Mouse (Mus musculus): ENCODE results near the gene Cwc27. TPM values are rescaled to one million over a fixed set of nuclear protein-coding genes. Genes with fewer than 3 reads are reported as not detected.
A peak's percentile ranks its signal among the peaks of the same experiment; 100 is the strongest.

Cwc27 gene
- polyA plus RNA-seq, 1 experiment from 2014 or later, result 7.0 TPM

GRCm38 (mm10) chr13:104742866-104743265, 74.1 kb downstream of the Cwc27 start:
- no peak for ATAC-seq (ENCODE audit: low read depth)
- WGBS (ENCODE audit: insufficient replicate concordance), result 83% methylated on average over 4 of the region's 4 CpGs
- H3K9me3 ChIP-seq (replicated peaks; ENCODE audit: control insufficient read depth, low read length), result no peaks in the 10 kb centered on the region
- H3K9ac ChIP-seq (ENCODE audit: low read depth, low read length), result no peak overlapping the region
- no peak overlapping the region for H3K4me3 ChIP-seq (ENCODE audit: low read depth, low read length)
- H3K4me2 ChIP-seq (ENCODE audit: low read depth, low read length), result no peak overlapping the region
- H3K27me3 ChIP-seq (ENCODE audit: control insufficient read depth, insufficient read depth, low read depth, low read length), result no peaks in the 10 kb centered on the region
- no peak overlapping the region for H3K27ac ChIP-seq (ENCODE audit: low read length)
- H3K4me1 ChIP-seq (ENCODE audit: control insufficient read depth, low read depth, low read length), result no peaks in the 10 kb centered on the region
- H3K36me3 ChIP-seq (ENCODE audit: control insufficient read depth, insufficient read depth), result no peaks in the 10 kb centered on the region

GRCm38 (mm10) chr13:104729261-104730046, 87.5 kb downstream of the Cwc27 start:
- no peak overlapping the region for H3K4me2 ChIP-seq (ENCODE audit: low read depth, low read length)
- H3K27ac ChIP-seq (ENCODE audit: low read length), result no peak overlapping the region
- no peak overlapping the region for H3K4me3 ChIP-seq (ENCODE audit: low read depth, low read length)
- no peaks in the 10 kb centered on the region for H3K4me1 ChIP-seq (ENCODE audit: control insufficient read depth, low read depth, low read length)
- no peaks in the 10 kb centered on the region for H3K36me3 ChIP-seq (ENCODE audit: control insufficient read depth, insufficient read depth)
- H3K9me3 ChIP-seq (replicated peaks; ENCODE audit: control insufficient read depth, low read length), result no peaks in the 10 kb centered on the region
- 44% methylated on average over 3 of the region's 3 CpGs for WGBS (ENCODE audit: insufficient replicate concordance)
- no peak for ATAC-seq (ENCODE audit: low read depth)
- no peaks in the 10 kb centered on the region for H3K27me3 ChIP-seq (ENCODE audit: control insufficient read depth, insufficient read depth, low read depth, low read length)
- no peak overlapping the region for H3K9ac ChIP-seq (ENCODE audit: low read depth, low read length)

- Histone ChIP-seq H3K9ac (ENCODE audit: low read depth, low read length) (no peak overlapping the region), H3K4me2 (ENCODE audit: low read depth, low read length) (no peak overlapping the region), H3K27ac (ENCODE audit: low read length) (no peak overlapping the region), H3K4me1 (ENCODE audit: control insufficient read depth, low read depth, low read length) (no peaks in the 10 kb centered on the region), H3K4me3 (ENCODE audit: low read depth, low read length) (no peak overlapping the region), H3K27me3 (ENCODE audit: control insufficient read depth, insufficient read depth, low read depth, low read length) (no peaks in the 10 kb centered on the region), H3K36me3 (ENCODE audit: control insufficient read depth, insufficient read depth) (no peaks in the 10 kb centered on the region), H3K9me3 (replicated peaks; ENCODE audit: control insufficient read depth, low read length) (no peaks in the 10 kb centered on the region)
- WGBS (ENCODE audit: insufficient replicate concordance), result 58% methylated on average over 2 of the region's 2 CpGs
- no peak for ATAC-seq (ENCODE audit: low read depth)
Measured at GRCm38 (mm10) chr13:104727681-104728080, 89.3 kb downstream of the Cwc27 start.

- H3K9me3 ChIP-seq (replicated peaks; ENCODE audit: control insufficient read depth, low read length), result no peaks in the 10 kb centered on the region
- no peak overlapping the region for H3K4me3 ChIP-seq (ENCODE audit: low read depth, low read length)
- no peaks in the 10 kb centered on the region for H3K4me1 ChIP-seq (ENCODE audit: control insufficient read depth, low read depth, low read length)
- ATAC-seq (ENCODE audit: low read depth), result no peak
- H3K27ac ChIP-seq (ENCODE audit: low read length), result no peak overlapping the region
- no peak overlapping the region for H3K9ac ChIP-seq (ENCODE audit: low read depth, low read length)
- no peaks in the 10 kb centered on the region for H3K36me3 ChIP-seq (ENCODE audit: control insufficient read depth, insufficient read depth)
- WGBS (ENCODE audit: insufficient replicate concordance), result 46% methylated on average over 5 of the region's 5 CpGs
- no peak overlapping the region for H3K4me2 ChIP-seq (ENCODE audit: low read depth, low read length)
- H3K27me3 ChIP-seq (ENCODE audit: control insufficient read depth, insufficient read depth, low read depth, low read length), result no peaks in the 10 kb centered on the region
Measured at GRCm38 (mm10) chr13:104720133-104720532, 96.8 kb downstream of the Cwc27 start.

- peak; percentile 58; the same call in 1 of the 2 replicates for ATAC-seq (ENCODE audit: low read depth)
- Histone ChIP-seq H3K4me3 (ENCODE audit: low read depth, low read length) (no peak overlapping the region), H3K4me1 (ENCODE audit: control insufficient read depth, low read depth, low read length) (no peaks in the 10 kb centered on the region; the same call in 1 of the 2 replicates), H3K9ac (ENCODE audit: low read depth, low read length) (no peak overlapping the region), H3K27ac (ENCODE audit: low read length) (no peak overlapping the region), H3K4me2 (ENCODE audit: low read depth, low read length) (no peak overlapping the region), H3K27me3 (ENCODE audit: control insufficient read depth, insufficient read depth, low read depth, low read length) (no peaks in the 10 kb centered on the region), H3K36me3 (ENCODE audit: control insufficient read depth, insufficient read depth) (no peaks in the 10 kb centered on the region), H3K9me3 (replicated peaks; ENCODE audit: control insufficient read depth, low read length) (no peaks in the 10 kb centered on the region)
- WGBS (ENCODE audit: insufficient replicate concordance), result 50% methylated on average over 6 of the region's 6 CpGs
Measured at GRCm38 (mm10) chr13:104694612-104695355, 122.2 kb downstream of the Cwc27 start.

GRCm38 (mm10) chr13:104692710-104693109, 124.2 kb downstream of the Cwc27 start:
- Histone ChIP-seq H3K4me3 (ENCODE audit: low read depth, low read length) (no peak overlapping the region), H3K4me1 (ENCODE audit: control insufficient read depth, low read depth, low read length) (no peaks in the 10 kb centered on the region; the same call in 1 of the 2 replicates), H3K27me3 (ENCODE audit: control insufficient read depth, insufficient read depth, low read depth, low read length) (no peaks in the 10 kb centered on the region), H3K36me3 (ENCODE audit: control insufficient read depth, insufficient read depth) (no peaks in the 10 kb centered on the region), H3K9me3 (replicated peaks; ENCODE audit: control insufficient read depth, low read length) (no peaks in the 10 kb centered on the region), H3K27ac (ENCODE audit: low read length) (no peak overlapping the region), H3K4me2 (ENCODE audit: low read depth, low read length) (no peak overlapping the region), H3K9ac (ENCODE audit: low read depth, low read length) (no peak overlapping the region)
- WGBS (ENCODE audit: insufficient replicate concordance), result 65% methylated on average over 3 of the region's 3 CpGs
- ATAC-seq (ENCODE audit: low read depth), result no peak

GRCm38 (mm10) chr13:104685537-104685936, 131.4 kb downstream of the Cwc27 start:
- Histone ChIP-seq H3K4me3 (ENCODE audit: low read depth, low read length) (no peak overlapping the region), H3K9me3 (replicated peaks; ENCODE audit: control insufficient read depth, low read length) (no peaks in the 10 kb centered on the region), H3K4me1 (ENCODE audit: control insufficient read depth, low read depth, low read length) (no peaks in the 10 kb centered on the region; the same call in none of the 2 replicates), H3K36me3 (ENCODE audit: control insufficient read depth, insufficient read depth) (no peaks in the 10 kb centered on the region), H3K4me2 (ENCODE audit: low read depth, low read length) (0 out of 2 replicates have a peak overlapping the region, but pooled peaks have one; percentile 0), H3K9ac (ENCODE audit: low read depth, low read length) (no peak overlapping the region), H3K27ac (ENCODE audit: low read length) (no peak overlapping the region), H3K27me3 (ENCODE audit: control insufficient read depth, insufficient read depth, low read depth, low read length) (no peaks in the 10 kb centered on the region)
- ATAC-seq (ENCODE audit: low read depth), result 0 out of 2 replicates have a peak, but pooled peaks have one; percentile 43
- WGBS (ENCODE audit: insufficient replicate concordance), result 21% methylated on average over 2 of the region's 2 CpGs

- Histone ChIP-seq H3K9me3 (replicated peaks; ENCODE audit: control insufficient read depth, low read length) (no peaks in the 10 kb centered on the region), H3K4me1 (ENCODE audit: control insufficient read depth, low read depth, low read length) (no peaks in the 10 kb centered on the region; the same call in none of the 2 replicates), H3K27me3 (ENCODE audit: control insufficient read depth, insufficient read depth, low read depth, low read length) (no peaks in the 10 kb centered on the region), H3K9ac (ENCODE audit: low read depth, low read length) (no peak overlapping the region), H3K4me2 (ENCODE audit: low read depth, low read length) (no peak overlapping the region), H3K27ac (ENCODE audit: low read length) (no peak overlapping the region), H3K36me3 (ENCODE audit: control insufficient read depth, insufficient read depth) (no peaks in the 10 kb centered on the region), H3K4me3 (ENCODE audit: low read depth, low read length) (no peak overlapping the region)
- ATAC-seq (ENCODE audit: low read depth), result no peak
- 62% methylated on average over 6 of the region's 6 CpGs for WGBS (ENCODE audit: insufficient replicate concordance)
Measured at GRCm38 (mm10) chr13:104684361-104685011, 132.5 kb downstream of the Cwc27 start.
